In genomic region chr1:184720162-184721025, GRCm38 (mm10) we compare ENCODE assay signal across 20 mouse cellular contexts. TPM values are rescaled to one million over a fixed set of nuclear protein-coding genes. Genes with fewer than 3 reads are reported as not detected.
DNase-seq lines count a peak whose midpoint lies in the region; ATAC-seq lines count a peak whose summit lies in the region.
"Had no signal": no experiment of that assay in that cellular context is flagged by ENCODE, and none has a peak within 500 bp of the region (broad histone marks: within the 10 kb centered on the region; RNA-seq: fewer than 3 reads in every experiment).

No protein-coding gene starts in this region.

- DNase-seq in forebrain, embryonic 10.5 days (ENCODE audit: extremely low spot score, low spot score), result peak; percentile 29
- DNase-seq in limb, embryonic 11.5 days (ENCODE audit: low spot score), result peak; percentile 62
- no peak for DNase-seq in limb, embryonic 10.5 days (ENCODE audit: low spot score)
- DNase-seq in neural tube, embryonic 10.5 days (ENCODE audit: extremely low spot score, low spot score), result peak; percentile 57
- no peak for DNase-seq in B cell, adult 2 months
- DNase-seq: adrenal gland, postnatal 25 days; cerebellum, adult 9-10 months; liver, embryonic 13.5 days; right cerebral cortex, adult 18-20 months; thymus, postnatal 36 days had no signal

- ATAC-seq in forebrain, embryonic 16.5 days, result no peak
- ATAC-seq in limb, embryonic 11.5 days (ENCODE audit: insufficient number of reproducible peaks, low FRiP score, low TSS enrichment, low read depth), result no peak
- ATAC-seq in neural tube, embryonic 15.5 days (ENCODE audit: low FRiP score), result no peak
- ATAC-seq in frontal cortex, adult (ENCODE audit: low TSS enrichment), result no peak
- ATAC-seq: activated CD4-positive, CD25-positive, alpha-beta regulatory T cell, adult 4 months had no signal

- no peaks in the 10 kb centered on the region for H3K9me3 ChIP-seq in forebrain, embryonic 10.5 days
- H3K9me3 ChIP-seq in forebrain, embryonic 16.5 days (ENCODE audit: control insufficient read depth, low read length), result no peaks in the 10 kb centered on the region
- no peaks in the 10 kb centered on the region for H3K9me3 ChIP-seq in limb, embryonic 11.5 days (ENCODE audit: control insufficient read depth, low read length)
- no peaks in the 10 kb centered on the region for H3K9me3 ChIP-seq in limb, embryonic 10.5 days (replicated peaks)
- no peaks in the 10 kb centered on the region for H3K9me3 ChIP-seq in neural tube, embryonic 15.5 days (replicated peaks)
- H3K9me3 ChIP-seq: embryonic facial prominence, embryonic 12.5 days; heart, embryonic 13.5 days; hindbrain, embryonic 13.5 days; kidney, embryonic 15.5 days; liver, embryonic 13.5 days had no signal

- no peak overlapping the region for H3K9ac ChIP-seq in forebrain, embryonic 16.5 days (replicated peaks; ENCODE audit: low read depth, low read length)
- no peak overlapping the region for H3K9ac ChIP-seq in limb, embryonic 11.5 days (ENCODE audit: low read length)
- H3K9ac ChIP-seq in neural tube, embryonic 15.5 days (replicated peaks), result no peak overlapping the region
- H3K9ac ChIP-seq: embryonic facial prominence, embryonic 12.5 days; heart, embryonic 13.5 days; hindbrain, embryonic 13.5 days; kidney, embryonic 15.5 days; liver, embryonic 13.5 days had no signal

- H3K36me3 ChIP-seq in forebrain, embryonic 10.5 days (replicated peaks), result no peaks in the 10 kb centered on the region
- H3K36me3 ChIP-seq in forebrain, embryonic 16.5 days (ENCODE audit: control insufficient read depth, insufficient read depth), result no peaks in the 10 kb centered on the region
- H3K36me3 ChIP-seq in limb, embryonic 11.5 days (ENCODE audit: control insufficient read depth, insufficient read depth, low read length), result no peaks in the 10 kb centered on the region
- H3K36me3 ChIP-seq in limb, embryonic 10.5 days, result no peaks in the 10 kb centered on the region
- no peaks in the 10 kb centered on the region for H3K36me3 ChIP-seq in neural tube, embryonic 15.5 days
- H3K36me3 ChIP-seq: embryonic facial prominence, embryonic 12.5 days; heart, embryonic 13.5 days; hindbrain, embryonic 13.5 days; kidney, embryonic 15.5 days; liver, embryonic 13.5 days had no signal

- H3K4me1 ChIP-seq in forebrain, embryonic 10.5 days, result peaks cover 22% of the 10 kb centered on the region
- H3K4me1 ChIP-seq in forebrain, embryonic 16.5 days (replicated peaks; ENCODE audit: control insufficient read depth, insufficient read depth, low read length), result peaks cover 3% of the 10 kb centered on the region; the same call in 1 of the 2 replicates
- no peaks in the 10 kb centered on the region; the same call in 1 of the 2 replicates for H3K4me1 ChIP-seq in limb, embryonic 11.5 days (ENCODE audit: control insufficient read depth, insufficient read depth, low read length)
- peaks cover 34% of the 10 kb centered on the region for H3K4me1 ChIP-seq in limb, embryonic 10.5 days
- H3K4me1 ChIP-seq in neural tube, embryonic 15.5 days, result peaks cover 10% of the 10 kb centered on the region; the same call in 1 of the 2 replicates
- H3K4me1 ChIP-seq: embryonic facial prominence, embryonic 12.5 days; hindbrain, embryonic 13.5 days; liver, embryonic 13.5 days had no signal

- no peak overlapping the region for H3K4me2 ChIP-seq in forebrain, embryonic 16.5 days (ENCODE audit: low read length)
- no peak overlapping the region for H3K4me2 ChIP-seq in limb, embryonic 11.5 days (ENCODE audit: low read depth, severe bottlenecking)
- H3K4me2 ChIP-seq in neural tube, embryonic 15.5 days, result no peak overlapping the region
- H3K4me2 ChIP-seq: embryonic facial prominence, embryonic 12.5 days; heart, embryonic 13.5 days; hindbrain, embryonic 13.5 days; kidney, embryonic 15.5 days; liver, embryonic 13.5 days had no signal

- H3K27ac ChIP-seq in forebrain, embryonic 10.5 days, result no peak overlapping the region
- H3K27ac ChIP-seq in forebrain, embryonic 16.5 days (ENCODE audit: low read length), result no peak overlapping the region
- no peak overlapping the region for H3K27ac ChIP-seq in limb, embryonic 11.5 days (replicated peaks; ENCODE audit: low read depth, low read length)
- H3K27ac ChIP-seq in limb, embryonic 10.5 days, result no peak overlapping the region
- no peak overlapping the region for H3K27ac ChIP-seq in neural tube, embryonic 15.5 days (replicated peaks)
- H3K27ac ChIP-seq: embryonic facial prominence, embryonic 12.5 days; heart, embryonic 13.5 days; hindbrain, embryonic 13.5 days; kidney, embryonic 15.5 days; left cerebral cortex, adult 2 months; liver, embryonic 13.5 days; macrophage had no signal

- peaks cover 100% of the 10 kb centered on the region for H3K27me3 ChIP-seq in forebrain, embryonic 10.5 days (ENCODE audit: poor library complexity, severe bottlenecking)
- peaks cover 91% of the 10 kb centered on the region for H3K27me3 ChIP-seq in forebrain, embryonic 16.5 days (replicated peaks; ENCODE audit: control insufficient read depth, insufficient read depth, low read length)
- peaks cover 91% of the 10 kb centered on the region for H3K27me3 ChIP-seq in limb, embryonic 11.5 days (ENCODE audit: control insufficient read depth, insufficient read depth, low read length)
- peaks cover 100% of the 10 kb centered on the region for H3K27me3 ChIP-seq in limb, embryonic 10.5 days (ENCODE audit: low read depth, poor library complexity, severe bottlenecking)
- H3K27me3 ChIP-seq in neural tube, embryonic 15.5 days (replicated peaks), result peaks cover 95% of the 10 kb centered on the region

- no peak overlapping the region for H3K4me3 ChIP-seq in forebrain, embryonic 10.5 days
- H3K4me3 ChIP-seq in forebrain, embryonic 16.5 days (replicated peaks; ENCODE audit: low read length), result no peak overlapping the region
- H3K4me3 ChIP-seq in limb, embryonic 11.5 days (ENCODE audit: low read depth, low read length), result no peak overlapping the region
- H3K4me3 ChIP-seq in limb, embryonic 10.5 days, result no peak overlapping the region
- H3K4me3 ChIP-seq in neural tube, embryonic 15.5 days (replicated peaks), result no peak overlapping the region
- H3K4me3 ChIP-seq: embryonic facial prominence, embryonic 12.5 days; heart, embryonic 13.5 days; hindbrain, embryonic 13.5 days; kidney, embryonic 15.5 days; left cerebral cortex, adult 2 months; liver, embryonic 13.5 days had no signal

- WGBS in forebrain, embryonic 10.5 days, result 2% methylated on average over 26 of the region's 26 CpGs
- 2% methylated on average over 26 of the region's 26 CpGs for WGBS in forebrain, embryonic 16.5 days
- under 1% methylated on average over 26 of the region's 26 CpGs for WGBS in limb, embryonic 11.5 days
- WGBS in limb, embryonic 10.5 days, result 2% methylated on average over 26 of the region's 26 CpGs
- WGBS in neural tube, embryonic 15.5 days, result 1% methylated on average over 26 of the region's 26 CpGs

RNA-seq across cellular contexts. Expression of gene Hlx, which starts 12.0 kb away (rescaled TPM):
- polyA plus RNA-seq in forebrain, embryonic 10.5 days (2016; fragmentation: Nextera tagmentation; extraction: Ambion mirVana), result 3.2 and 3.3 TPM in 2 replicates
- 1.8 and 2.1 TPM in 2 replicates for polyA plus RNA-seq in forebrain, embryonic 16.5 days (2015; fragmentation: Nextera tagmentation; extraction: Ambion mirVana)
- polyA plus RNA-seq in limb, embryonic 11.5 days (2014; fragmentation: Nextera tagmentation; extraction: Ambion mirVana), result 10.5 and 12.8 TPM in 2 replicates
- polyA plus RNA-seq in limb, embryonic 10.5 days (2016; fragmentation: Nextera tagmentation; extraction: Ambion mirVana), result 7.2 and 9.5 TPM in 2 replicates
- 2.6 and 7.9 TPM in 2 replicates for polyA plus RNA-seq in neural tube, embryonic 15.5 days (2015; fragmentation: Nextera tagmentation; extraction: Ambion mirVana)
- polyA plus RNA-seq: activated CD4-positive, CD25-positive, alpha-beta regulatory T cell, adult 4 months had no signal

Comparison
In these comparisons a context has a peak if more than half of its experiments do, and no peak if none do; other contexts are left out.
1. DNase-seq: peak in forebrain, embryonic 10.5 days (single experiment), limb, embryonic 11.5 days (single experiment) and neural tube, embryonic 10.5 days (single experiment); none in limb, embryonic 10.5 days (single experiment) and B cell, adult 2 months (0 of 2).